Mouse (Mus musculus) left cerebral cortex, adult 11 months (tissue): ENCODE data around the gene RPS10-NUDT3.
A peak's percentile ranks its signal among the peaks of the same experiment; 100 is the strongest.

Experiments
- DNase-seq: peaks from one replicate; pipeline ENCODE4 v3.0.0; 2022; ENCODE audit warnings: low spot score

The RPS10-NUDT3 gene

DNA sequence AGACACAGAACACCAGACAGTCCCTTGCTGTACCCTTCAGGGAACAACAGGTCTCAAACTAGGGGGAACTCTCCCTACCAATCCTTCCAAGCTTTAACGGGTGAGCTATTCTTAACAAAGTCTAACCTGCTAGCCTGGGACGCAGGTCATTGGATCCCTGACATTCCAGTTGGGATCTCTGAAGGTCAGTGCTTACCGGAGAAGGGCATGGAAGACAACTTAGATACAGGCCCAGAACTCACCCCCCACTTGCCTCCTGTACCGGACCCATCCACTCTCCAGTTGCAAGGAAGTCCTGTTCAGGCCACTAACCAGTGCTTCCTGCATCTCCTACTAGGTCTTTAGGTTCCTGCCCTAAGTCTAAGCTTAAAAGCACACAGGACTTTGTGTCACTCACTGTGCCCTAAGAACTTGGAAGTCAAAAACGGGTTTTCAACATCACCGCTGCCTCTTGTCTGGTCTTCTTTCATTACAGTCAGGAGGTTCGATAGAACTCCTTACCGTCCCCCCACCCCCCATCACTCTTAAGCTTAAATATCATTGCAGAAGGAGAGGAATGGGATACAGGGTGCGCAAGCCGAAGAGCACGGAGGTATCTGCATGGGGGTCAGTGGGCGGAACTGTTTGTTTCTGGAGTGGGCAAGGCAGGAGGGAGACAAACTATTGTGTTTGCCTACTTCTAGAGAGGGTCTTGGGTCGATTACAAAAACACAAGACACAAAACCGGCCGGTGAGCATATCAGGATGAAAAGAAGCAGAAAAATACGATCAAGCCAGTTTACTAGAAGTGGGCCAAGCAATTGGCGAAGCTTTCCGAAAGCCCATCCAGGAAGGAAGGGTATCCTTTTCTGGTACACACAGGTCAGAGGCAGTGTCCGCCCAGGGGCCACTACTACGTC lies 80.7 kb downstream of the RPS10-NUDT3 start:
- DNase-seq: no peak

DNA sequence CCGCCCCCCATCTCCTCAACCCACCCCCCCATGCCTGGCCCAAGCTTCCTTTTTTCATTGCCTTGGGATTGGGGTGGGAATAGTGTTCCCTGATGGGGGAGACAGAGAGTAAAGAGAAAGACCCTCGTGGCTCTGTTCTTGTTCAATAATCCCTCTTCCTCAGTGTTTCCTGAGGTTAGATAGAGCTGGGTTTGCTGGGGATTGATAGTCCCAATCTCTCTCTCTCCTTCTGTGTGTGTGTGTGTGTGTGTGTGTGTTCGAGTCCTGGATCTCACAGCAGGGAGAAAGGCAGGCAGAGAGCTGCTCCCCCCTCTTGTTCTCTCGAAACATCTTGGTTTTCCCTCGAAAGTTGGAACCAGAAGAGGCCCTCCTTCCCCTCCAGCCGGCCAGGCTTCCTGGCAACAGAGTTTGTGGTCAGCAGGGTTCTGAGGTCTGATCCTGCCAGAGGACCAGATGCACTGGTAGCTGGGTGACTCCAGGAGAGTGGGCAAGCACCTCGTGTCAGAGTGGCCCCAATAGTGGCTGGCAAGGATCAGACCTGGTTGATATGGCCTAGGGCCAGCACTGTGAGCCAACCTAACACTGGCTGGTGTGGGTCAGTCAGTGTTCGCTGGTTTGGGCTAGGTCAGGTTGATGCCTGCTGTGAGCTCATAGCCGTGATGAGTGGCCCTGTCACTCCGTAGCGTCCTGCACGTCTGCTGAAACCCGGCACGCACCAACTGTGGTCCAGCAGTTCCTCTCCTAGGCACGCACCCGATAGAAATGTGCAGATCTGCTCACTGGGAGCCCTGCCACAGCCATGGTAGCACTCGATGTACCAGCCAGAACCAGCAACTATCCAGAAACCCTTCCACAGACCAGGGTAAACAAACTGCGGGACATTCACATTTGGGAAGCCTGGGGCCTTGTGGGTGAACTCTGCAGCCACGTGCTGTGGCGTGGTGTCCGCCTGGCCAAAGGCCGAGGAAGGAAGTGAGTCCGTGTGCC lies 82.5 kb downstream of the RPS10-NUDT3 start:
- no peak for DNase-seq

GRCm38 (mm10) chr17:27551393-27551940 lies 83.6 kb downstream of the RPS10-NUDT3 start:
- DNase-seq: no peak

GRCm38 (mm10) chr17:27549234-27549633 lies 85.8 kb downstream of the RPS10-NUDT3 start:
- no peak for DNase-seq

DNA sequence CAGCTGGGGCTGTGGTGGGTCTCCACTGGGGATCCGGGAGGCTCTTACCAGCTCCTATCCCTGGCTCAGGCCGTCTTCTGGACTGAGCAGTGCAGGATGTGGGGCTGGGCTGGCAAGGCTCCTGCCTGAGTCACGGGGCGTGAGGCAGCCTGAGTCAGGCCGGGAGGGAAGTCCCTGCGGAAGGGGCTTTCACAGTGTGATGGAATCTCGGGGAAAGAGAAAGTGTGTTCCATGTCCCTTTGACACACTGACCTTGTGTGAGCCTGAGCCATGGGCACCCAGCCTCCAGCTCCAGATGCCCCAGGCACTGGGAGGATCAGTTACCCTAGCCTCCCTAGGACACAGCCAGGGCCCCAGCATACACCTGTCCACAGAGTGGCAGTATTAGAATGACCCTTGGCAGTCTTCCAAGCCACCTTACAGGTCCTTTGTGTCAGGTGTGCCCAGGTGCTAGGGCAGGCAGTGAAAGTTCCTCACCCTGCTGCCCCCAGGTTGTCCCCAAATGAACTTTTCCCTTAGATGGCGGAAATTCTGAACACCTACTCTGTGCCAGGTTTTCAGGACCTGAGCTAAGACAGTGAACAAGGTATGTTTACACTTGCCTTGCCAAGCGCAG lies 87.7 kb downstream of the RPS10-NUDT3 start:
- no peak for DNase-seq

- DNase-seq: no peak
Observed at GRCm38 (mm10) chr17:27546574-27547085, 88.4 kb downstream of the RPS10-NUDT3 start.

- no peak for DNase-seq
Observed at GRCm38 (mm10) chr17:27545991-27546390, 89.0 kb downstream of the RPS10-NUDT3 start.

DNA sequence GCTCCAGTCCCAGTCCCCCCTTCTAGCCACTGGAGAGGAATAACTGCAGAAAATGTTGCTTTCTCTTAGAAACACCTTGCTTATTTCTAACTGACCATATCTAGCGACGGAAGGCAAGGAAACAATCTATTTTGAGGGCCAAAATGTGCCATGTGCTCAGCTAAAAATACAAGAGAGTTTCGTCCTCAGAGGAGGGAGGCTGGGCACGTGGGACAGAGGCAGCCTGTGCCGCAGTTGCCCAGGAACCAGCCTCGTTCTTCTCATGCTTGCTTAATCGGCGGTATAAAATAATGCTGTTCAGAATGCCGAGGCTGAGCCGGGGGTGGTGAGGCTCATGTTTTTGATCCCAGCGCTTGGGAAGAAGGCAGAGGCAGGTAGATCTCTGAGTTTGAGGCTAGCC lies 90.5 kb downstream of the RPS10-NUDT3 start:
- DNase-seq: no peak

GRCm38 (mm10) chr17:27541984-27542383 lies 93.0 kb downstream of the RPS10-NUDT3 start:
- DNase-seq: no peak

DNA sequence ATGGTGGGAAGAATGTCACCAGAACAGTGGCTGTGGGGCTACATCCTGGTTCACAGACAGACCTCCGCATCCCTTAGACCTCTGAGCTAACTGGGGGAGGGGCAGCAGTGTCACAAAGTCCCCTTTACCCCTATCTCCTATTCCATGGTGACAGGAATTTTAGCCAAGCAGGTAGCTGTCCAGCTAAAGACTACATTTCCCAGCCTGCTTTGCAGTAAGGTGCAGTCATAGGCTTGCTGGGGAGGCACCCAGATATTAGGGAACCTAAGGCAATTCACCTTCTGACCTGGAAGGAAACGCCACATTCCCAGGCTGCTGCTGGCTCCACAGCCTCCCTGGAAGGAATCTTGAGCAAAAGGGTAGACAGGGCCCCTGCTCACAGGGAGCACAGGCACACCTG lies 93.8 kb downstream of the RPS10-NUDT3 start:
- DNase-seq: no peak

- peak; percentile 71 for DNase-seq
Observed at GRCm38 (mm10) chr17:27534718-27535117, 100.3 kb downstream of the RPS10-NUDT3 start.

DNA sequence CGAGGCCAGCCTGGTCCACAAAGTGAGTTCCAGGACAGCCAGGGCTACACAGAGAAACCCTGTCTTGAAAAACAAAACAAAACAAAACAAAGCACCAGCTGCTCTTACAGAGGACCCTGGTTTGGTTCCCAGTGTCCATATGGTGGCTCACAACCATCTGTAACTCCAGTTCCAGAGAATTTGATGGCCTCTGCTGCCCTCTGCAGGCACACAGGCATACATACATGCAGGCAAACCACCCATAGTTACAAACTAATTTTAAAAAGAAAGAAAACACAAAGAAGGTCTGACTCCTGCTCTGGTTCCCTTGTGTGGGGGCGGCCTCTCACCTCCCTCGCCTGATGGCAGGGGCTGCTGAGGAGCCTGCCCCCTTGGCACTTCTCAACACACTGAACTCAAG lies 101.7 kb downstream of the RPS10-NUDT3 start:
- no peak for DNase-seq

GRCm38 (mm10) chr17:27532095-27532494 lies 102.9 kb downstream of the RPS10-NUDT3 start:
- no peak for DNase-seq
